In the genomic region with DNA sequence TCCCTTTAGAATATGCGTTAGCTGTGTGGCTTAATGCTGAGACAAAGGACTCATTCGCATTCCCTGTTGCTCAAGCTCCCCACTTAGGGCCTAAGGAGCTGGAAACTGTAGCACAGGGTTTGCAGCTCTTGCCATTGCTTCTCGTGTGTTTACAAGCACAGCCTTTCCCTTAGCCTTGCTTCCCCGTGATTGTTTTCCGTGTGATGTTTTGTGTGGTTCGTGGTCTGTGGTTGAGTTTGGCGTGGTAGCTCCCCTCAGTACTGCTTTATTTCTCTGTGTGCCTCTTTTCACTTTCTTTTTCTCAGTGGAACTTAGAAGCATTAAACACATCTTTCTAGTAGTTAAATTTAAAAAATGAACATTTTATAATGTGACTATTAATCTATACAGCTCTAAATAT, we compare ENCODE assay signal across 18 mouse cellular contexts.
DNase-seq lines count a peak whose midpoint lies in the region; ATAC-seq lines count a peak whose summit lies in the region.
"Had no signal": no experiment of that assay in that cellular context is flagged by ENCODE, and none has a peak within 500 bp of the region (broad histone marks: within the 10 kb centered on the region; RNA-seq: fewer than 3 reads in every experiment).

No protein-coding gene starts in this region.

- peak; percentile 40; the same call in 1 of the 2 replicates for ATAC-seq in granulocyte monocyte progenitor cell, adult 5-6 weeks (replicated peaks; ENCODE audit: poor library complexity, severe bottlenecking)
- ATAC-seq in cerebellum, adult (ENCODE audit: insufficient number of reproducible peaks, low FRiP score, low TSS enrichment) = no peak
- ATAC-seq: forebrain, embryonic 14.5 days; hindbrain, postnatal 0 days; lung, postnatal 0 days; midbrain, embryonic 13.5 days had no signal

- DNase-seq in 416B (ENCODE audit: low read depth) = peak; percentile 58
- peak; percentile 54 for DNase-seq in CD4-positive, CD25-positive, alpha-beta regulatory T cell, adult 2 months (ENCODE audit: low read depth, low spot score)
- peak; percentile 33 to 34 for DNase-seq in natural killer cell, adult 2 months (ENCODE audit: low spot score in 2 of 2)
- DNase-seq in ovary, postnatal 36 days (ENCODE audit: low spot score) = no peak
- no peak for DNase-seq in neural tube, embryonic 10.5 days (ENCODE audit: extremely low spot score, low spot score)
- DNase-seq: adrenal gland, adult 8-10 months; cerebellum, adult 2 months; gastrocnemius, adult 2 months; heart, adult 2 months; kidney, adult 9 months; kidney, postnatal 4 days; liver, embryonic 13.5 days had no signal

Comparison
In these comparisons a context has a peak if more than half of its experiments do, and no peak if none do; other contexts are left out.
1. DNase-seq: peak in 416B (single experiment), CD4-positive, CD25-positive, alpha-beta regulatory T cell, adult 2 months (single experiment) and natural killer cell, adult 2 months (2 of 2); none in ovary, postnatal 36 days (single experiment) and neural tube, embryonic 10.5 days (single experiment).